Mouse (Mus musculus) T-helper 2 cell (primary cell): ENCODE measurements around the gene Plxna2.

Experiments
- in situ Hi-C: fragments of 300-600 bp; cut with MboI, MseI; formaldehyde crosslinking; loops from one replicate; pipeline ENCODE4 v1.15.1; 2025; ENCODE audit warnings: high pct_unique_total_duplicates

The Plxna2 gene

GRCm38 (mm10) chr1:194660426-194661119, 42.6 kb downstream of the Plxna2 start:
- in situ Hi-C loops, result no loop called here

GRCm38 (mm10) chr1:194663021-194663420, 45.0 kb downstream of the Plxna2 start:
- in situ Hi-C loops, result no loop called here

- in situ Hi-C loops, result no loop called here
Observed at GRCm38 (mm10) chr1:194665715-194666114, 47.7 kb downstream of the Plxna2 start.

DNA sequence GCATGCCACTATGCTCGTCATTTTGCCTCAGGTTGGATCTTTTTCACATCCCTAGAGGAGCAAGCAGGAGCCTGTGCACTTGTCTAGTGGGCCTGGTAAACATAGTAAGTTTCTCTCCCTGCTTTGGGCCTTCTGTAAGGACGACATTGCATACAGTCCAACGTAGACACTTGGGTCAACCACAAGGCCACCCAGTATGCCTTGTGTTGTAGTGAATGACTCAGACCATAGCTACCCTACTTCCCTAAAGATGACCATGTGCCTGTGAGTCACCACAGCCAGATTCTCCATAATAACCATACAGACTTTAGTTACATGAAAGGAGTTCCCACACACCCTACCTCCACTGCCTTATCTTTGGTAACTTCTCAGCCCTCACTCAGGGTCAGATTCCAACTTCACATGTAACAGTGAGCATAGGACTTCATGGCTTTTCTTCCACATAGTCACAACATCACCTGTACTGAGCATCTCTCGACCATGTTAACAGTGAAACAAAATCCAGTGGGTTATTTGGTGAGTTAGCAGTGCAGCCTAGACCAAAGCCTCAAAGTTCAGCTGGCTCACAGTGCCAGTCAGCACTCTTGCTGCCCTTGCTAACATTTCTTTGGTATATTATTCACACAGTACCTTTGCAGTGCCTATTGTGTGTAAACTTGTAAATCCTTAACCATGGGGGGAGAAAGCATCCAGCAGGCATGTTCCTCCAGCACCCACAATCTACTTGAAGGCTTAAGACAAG, 53.9 kb downstream of the Plxna2 start:
- in situ Hi-C loops, result no loop called here

GRCm38 (mm10) chr1:194672525-194672894, 54.5 kb downstream of the Plxna2 start:
- in situ Hi-C loops, result no loop called here

DNA sequence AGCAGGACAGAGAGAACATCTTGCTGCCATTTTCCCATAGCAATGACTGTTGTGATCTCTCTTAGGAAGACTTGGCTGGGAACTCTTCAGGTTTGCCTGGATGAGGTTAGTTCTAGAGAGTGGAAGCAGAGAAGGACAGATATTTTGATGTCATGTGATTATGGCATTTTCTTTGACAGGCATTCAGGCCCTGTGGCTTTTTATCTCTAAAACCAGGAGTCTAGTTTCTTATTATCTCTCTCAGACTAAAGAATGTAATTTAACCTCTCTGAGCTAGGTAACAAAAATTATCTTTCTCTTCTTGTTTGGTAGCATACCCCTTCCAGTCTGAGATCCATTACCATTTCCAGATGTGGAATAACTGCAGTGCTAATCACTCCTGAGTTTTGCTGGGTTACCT, 55.2 kb downstream of the Plxna2 start:
- in situ Hi-C loops, result no loop called here

DNA sequence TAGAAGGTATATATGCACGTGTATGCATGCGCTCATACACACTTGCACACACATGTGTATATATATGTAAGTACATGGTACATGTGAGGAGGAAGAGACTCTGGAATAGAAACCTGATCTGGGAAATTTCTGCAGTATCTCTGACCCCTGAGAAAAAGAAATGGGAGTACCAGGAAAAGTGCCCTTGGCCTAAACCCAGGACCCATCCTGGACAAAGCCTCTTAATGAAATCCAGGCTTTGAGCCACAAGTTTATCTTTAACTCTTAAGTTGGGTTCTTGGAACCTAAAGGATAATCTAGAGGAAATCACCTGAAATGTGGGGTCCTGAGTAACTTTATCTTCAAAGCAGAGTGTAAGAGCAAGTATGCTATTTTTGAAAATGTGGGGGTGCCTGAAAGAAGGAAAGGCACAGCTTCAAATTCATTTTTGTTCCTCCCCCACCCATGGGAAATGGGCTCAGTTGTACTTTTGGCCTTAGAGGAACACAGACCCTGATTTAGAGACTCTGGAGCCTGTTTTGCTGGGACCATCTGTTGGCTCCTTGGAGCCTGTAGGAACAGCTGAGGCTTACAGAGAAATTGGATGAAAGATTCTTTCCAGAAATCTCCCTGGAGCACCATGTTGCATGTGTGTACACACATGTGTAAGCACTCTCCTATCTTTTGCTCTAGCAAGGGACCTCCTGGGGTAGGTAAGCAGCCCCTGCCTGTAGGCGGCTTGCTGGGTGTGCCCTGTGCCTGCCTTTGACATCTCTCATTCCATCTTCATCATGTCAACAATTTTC, 57.3 kb downstream of the Plxna2 start:
- in situ Hi-C loops, result no loop called here

DNA sequence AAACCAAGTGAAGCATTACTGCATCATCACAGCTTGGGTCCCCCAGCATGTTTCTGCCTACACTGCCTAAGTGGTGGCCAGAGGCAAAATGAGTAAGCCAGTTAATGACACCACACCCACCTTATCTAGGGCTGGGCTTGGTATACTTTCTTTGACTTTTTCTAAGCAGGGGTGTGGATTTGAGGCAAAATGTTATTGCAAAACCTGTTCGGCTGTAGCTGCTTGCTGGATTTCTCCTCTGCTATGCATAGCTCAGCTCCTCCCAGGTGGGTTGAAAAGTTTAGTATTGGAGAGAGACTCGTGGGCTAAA, 57.8 kb downstream of the Plxna2 start:
- in situ Hi-C loops, result no loop called here

DNA sequence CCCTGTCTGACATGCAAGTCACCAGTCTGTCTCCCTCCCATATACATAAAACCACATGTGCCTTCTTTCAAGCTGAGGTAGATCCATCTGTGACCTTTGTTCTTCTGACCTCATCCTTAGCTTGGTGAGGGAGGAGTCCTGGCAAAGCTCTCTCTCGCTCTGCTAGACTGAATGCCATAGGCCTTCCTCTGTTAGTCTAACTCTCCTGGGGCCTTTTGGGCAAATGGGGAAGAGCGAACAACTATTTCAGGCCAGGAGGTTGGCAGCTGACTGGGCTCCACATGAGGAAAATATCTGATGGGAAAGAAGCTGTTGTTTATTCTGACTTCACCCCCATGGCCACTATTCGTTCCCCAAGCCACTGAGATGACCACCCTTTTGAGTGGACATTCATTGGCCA, 59.9 kb downstream of the Plxna2 start:
- in situ Hi-C loops, result no loop called here

- in situ Hi-C loops, result no loop called here
Observed at GRCm38 (mm10) chr1:194679147-194679546, 61.1 kb downstream of the Plxna2 start.

- in situ Hi-C loops, result no loop called here
Observed at GRCm38 (mm10) chr1:194680136-194680535, 62.1 kb downstream of the Plxna2 start.

- in situ Hi-C loops, result no loop called here
Observed at GRCm38 (mm10) chr1:194682021-194682420, 64.0 kb downstream of the Plxna2 start.

DNA sequence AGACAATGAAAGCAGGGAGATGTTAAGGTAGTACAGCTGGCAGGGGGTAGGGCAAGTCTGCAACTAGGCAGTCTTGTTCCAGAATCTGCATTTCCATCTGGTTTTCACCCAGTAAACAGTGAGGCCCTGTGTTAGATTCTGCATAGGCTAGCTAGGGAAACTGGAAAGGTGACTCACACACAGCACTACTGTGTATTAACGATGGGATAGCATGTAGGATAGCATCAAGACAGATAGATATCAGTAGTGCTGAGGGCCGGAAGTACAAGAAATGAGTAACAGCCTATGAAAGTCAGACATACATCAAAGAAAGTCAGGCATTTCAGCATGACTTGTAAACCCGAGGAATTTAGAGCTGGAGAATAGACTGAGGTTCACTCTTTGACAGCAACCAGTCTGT, 65.1 kb downstream of the Plxna2 start:
- in situ Hi-C loops, result no loop called here

DNA sequence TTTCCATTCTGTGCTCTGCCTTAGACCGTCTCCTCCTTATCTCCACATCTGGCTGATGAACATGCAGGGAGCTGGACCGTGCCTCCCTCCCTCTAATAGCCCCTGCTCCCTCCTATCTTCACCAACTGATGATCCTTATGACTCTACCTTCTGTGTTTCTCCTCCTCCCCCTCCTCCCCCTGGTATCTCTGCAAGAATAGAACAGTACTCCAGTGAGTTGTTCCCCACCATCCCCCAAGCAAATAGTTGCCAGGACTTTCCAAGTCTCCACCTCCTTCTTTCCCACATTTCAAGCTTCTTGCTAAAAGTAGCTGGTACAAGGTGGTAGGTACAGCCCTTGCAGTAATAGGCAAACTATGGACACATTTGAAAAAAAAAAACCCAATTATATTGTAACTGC, 67.9 kb downstream of the Plxna2 start:
- in situ Hi-C loops, result no loop called here

DNA sequence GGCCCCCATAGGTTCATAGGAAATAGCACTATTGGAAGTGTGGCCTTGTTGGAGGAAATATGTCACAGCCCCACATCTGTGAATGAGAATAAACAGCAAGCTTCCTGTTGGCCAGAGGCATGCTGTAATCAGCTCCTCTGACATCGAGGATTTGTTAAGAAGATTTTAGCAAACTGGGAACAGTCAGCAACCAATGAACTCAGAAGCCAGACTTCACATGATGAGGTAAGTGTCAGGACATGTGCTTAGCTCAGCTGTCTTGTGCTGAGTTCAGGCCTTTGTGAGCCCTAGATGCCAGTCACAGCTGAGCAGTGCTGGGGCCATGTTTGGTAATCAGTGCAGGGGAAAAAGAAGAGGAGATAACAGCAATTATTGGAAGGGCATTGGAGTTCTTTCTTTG, 69.7 kb downstream of the Plxna2 start:
- in situ Hi-C loops, result no loop called here

- in situ Hi-C loops, result no loop called here
Observed at GRCm38 (mm10) chr1:194688161-194688560, 70.1 kb downstream of the Plxna2 start.

GRCm38 (mm10) chr1:194693063-194693462, 75.0 kb downstream of the Plxna2 start:
- in situ Hi-C loops, result loop anchor here (10.0 kb wide), 1 partner anchor 478 kb away; no protein-coding TSS in a partner anchor

DNA sequence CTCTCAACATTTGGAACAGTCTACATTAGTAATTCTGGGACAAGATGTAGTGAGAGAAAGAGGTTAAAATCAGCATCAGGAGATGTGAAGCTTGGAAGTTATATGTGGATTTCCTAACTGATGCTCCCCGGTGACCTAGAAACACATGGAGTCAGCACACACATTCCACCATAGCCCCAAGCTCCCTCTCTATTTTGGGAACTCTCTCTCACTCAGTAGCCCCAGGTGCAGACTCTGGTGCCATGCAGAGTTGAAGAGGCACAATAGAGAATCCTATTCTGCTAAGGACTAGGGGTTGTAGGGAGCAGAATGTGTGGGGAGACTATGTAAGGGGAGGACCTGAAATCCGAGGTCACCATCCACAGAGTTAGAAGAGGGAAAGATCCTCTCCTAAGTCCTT, 75.5 kb downstream of the Plxna2 start:
- in situ Hi-C loops, result loop anchor here (10.0 kb wide), 1 partner anchor 479 kb away; no protein-coding TSS in a partner anchor

GRCm38 (mm10) chr1:194694805-194695204, 76.8 kb downstream of the Plxna2 start:
- in situ Hi-C loops, result loop anchor here (10.0 kb wide), 1 partner anchor 480 kb away; no protein-coding TSS in a partner anchor

DNA sequence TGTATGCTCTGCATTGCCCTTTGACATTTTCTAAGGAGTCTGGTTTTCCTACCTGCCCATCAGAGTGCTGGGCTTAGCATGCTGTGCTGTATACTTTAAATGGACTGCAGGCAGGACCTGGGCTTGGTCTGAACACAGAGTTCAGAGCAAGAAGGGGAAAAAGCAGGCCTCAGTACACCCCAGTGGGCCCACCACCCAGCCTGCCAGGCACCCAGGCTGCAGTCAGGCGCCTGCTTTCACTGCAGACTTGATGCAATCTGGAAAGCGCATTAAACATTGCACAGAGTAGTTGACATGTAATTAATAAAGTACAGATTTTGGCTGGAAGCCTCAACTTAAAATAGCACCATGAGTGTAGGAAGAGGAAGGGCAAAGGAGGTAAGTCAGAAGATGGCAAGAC, 79.4 kb downstream of the Plxna2 start:
- in situ Hi-C loops, result loop anchor here (10.0 kb wide), 1 partner anchor 483 kb away; no protein-coding TSS in a partner anchor

DNA sequence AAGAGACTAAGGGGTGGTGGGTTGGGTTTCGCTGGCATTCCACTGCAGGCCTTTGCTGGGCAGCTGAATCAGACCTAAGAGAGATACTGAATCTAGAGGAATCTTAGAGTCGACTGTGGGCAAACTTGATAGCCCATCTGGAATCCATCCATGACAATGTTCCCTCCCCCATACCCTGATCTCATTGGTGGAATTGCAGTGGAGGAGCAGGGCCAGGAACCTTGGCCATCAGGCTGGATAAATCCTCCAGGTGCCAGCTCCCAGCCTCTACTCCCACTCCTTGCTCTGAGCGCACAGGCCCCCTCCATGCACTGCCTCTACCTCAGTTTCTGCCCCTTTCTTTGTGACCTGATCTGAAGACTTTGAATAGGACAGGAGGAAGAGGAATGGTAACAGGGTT, 81.3 kb downstream of the Plxna2 start:
- in situ Hi-C loops, result loop anchor here (10.0 kb wide), 1 partner anchor 485 kb away; no protein-coding TSS in a partner anchor

DNA sequence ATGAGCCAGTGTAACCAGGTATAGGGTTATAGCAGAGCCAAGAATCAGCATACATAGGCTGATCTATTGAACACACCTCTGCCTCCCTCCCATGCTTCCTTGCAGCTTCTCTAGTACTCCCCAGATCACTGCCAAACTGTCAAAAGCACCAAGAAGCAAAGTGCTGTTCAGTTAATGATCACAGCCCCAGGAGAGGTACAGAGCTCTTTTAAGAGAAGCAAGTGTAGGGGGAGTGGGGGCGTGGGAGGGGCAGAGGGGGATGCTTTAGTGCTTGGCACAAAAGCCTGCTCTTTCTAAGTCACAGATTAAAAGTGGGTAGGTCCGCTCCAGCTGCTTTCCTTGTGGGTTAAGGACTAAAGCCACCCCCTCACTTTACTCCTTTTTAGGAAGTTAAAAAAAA, 85.2 kb downstream of the Plxna2 start:
- in situ Hi-C loops, result no loop called here
